Mouse (Mus musculus): ENCODE results near the gene Gm21976.

The Gm21976 gene

DNA sequence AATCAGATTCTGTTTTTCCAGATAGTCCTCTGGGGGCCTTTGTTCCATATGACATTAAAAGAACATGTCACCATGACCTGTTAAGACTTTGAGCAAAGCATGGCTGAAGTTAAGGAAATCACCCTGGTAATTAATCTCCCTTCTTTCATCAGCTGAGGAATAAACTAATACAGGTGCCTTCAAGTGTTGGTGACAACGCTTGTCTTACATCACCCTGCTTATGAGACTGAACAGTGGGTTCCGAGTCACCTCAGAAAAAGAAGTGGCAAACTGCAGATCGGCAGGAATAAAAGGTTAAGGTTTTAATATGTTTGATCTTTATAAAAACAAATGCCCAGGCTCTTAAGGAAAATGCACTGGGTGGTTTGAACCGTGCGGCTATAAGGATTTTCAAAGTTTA is at the start of gene Gm21976:
Gm21976 (plus strand) TSS at position 202 of the 400 bp plus-strand sequence.
- DNase-seq (ENCODE audit: low read depth, low spot score) = no peak

GRCm38 (mm10) chr13:98230511-98230910 is 49.2 kb upstream of the Gm21976 start:
- no peak for DNase-seq (ENCODE audit: low read depth, low spot score)

GRCm38 (mm10) chr13:98235451-98235850 is 44.2 kb upstream of the Gm21976 start:
- no peak for DNase-seq (ENCODE audit: low read depth, low spot score)

DNA sequence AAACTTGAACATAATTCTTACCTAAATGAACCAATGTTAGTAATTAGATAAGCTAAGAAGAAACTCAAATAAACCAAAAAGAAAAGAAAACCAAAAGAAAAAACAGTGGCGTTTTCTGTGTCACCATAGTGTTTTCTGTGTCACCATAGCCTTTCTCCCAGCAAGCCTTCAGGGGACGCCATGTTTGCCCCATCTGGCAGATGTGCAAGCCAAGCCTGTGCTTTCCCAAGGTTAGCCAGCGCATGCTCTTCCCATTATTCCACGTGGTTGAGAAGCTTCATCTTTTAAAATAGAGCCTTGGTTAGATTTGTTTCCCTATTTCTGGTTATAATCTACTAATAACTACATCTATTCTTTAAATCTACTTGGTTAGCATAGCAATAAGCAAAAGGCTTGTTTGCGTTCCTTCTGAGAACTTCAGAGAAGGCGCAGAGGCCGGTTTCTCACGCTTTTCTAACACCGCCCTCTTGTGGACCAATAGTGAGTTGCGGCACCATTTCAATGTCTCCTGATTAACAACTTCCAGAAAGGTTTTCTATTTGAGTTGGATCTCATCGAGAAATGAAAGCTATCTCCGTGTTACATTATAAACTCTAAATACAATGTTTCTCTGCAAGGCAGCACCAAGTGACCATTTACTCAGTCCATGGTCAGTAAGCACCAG is 39.6 kb upstream of the Gm21976 start:
- DNase-seq (ENCODE audit: low read depth, low spot score) = peak; percentile 61

DNA sequence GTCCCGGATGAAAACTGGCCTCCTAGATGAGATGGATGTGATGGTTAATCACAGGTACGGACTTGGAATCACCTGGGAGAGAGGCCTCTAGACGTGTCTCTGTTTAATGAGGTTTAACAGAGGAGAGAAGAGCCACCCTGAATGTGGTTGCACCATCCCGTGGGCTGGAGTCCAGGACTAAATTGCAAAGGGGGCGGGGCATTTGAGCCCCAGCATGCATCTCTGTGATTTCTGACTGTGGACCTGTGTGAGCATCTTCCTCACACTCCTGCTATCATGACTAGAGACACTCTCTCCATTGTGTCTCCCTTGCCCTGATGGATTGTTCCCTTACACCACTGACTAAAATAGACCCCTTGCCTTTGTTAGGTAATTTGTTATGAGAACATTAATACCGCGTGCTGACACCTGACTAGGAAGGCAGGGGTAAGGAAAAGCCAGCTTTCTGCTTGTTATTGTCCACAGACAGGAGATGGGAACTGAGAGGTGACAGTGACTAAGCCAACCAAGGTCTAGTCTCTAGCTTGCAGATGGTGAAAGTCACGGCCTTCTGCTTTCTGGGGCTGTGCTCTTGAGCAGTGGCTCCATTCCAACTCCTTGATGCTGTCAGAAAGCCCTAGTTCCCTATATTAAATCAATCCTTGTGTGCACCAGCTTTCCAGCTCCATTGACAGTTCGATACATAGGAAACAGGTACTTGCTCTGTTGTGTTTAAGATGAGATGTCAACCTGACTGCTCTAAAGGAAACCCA is 38.0 kb upstream of the Gm21976 start:
- no peak for DNase-seq (ENCODE audit: low read depth, low spot score)

- DNase-seq (ENCODE audit: low read depth, low spot score) = no peak
These were observed 34.9 kb upstream of the Gm21976 start for GRCm38 (mm10) chr13:98244571-98245350.

DNA sequence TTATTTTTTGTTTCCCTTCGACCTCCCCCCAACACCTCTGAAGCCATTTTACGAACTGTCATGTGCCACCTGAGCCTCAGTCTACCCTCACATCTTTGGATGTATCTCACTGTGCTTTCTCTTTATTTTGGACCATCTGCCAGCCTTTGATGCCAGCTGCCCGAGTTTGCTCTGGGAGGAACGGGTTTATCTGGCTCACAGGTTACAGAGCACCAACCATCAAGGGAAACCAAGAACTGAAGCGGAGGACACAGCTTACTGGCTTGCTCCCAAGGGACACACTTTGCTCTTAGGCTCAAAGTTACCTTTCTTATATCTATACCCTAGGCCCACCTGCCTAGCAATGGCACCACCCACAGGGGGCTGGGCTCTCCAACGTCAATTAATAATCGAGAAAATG is 34.3 kb upstream of the Gm21976 start:
- DNase-seq (ENCODE audit: low read depth, low spot score) = no peak

- no peak for DNase-seq (ENCODE audit: low read depth, low spot score)
These were observed 30.1 kb upstream of the Gm21976 start for GRCm38 (mm10) chr13:98249594-98249993.

DNA sequence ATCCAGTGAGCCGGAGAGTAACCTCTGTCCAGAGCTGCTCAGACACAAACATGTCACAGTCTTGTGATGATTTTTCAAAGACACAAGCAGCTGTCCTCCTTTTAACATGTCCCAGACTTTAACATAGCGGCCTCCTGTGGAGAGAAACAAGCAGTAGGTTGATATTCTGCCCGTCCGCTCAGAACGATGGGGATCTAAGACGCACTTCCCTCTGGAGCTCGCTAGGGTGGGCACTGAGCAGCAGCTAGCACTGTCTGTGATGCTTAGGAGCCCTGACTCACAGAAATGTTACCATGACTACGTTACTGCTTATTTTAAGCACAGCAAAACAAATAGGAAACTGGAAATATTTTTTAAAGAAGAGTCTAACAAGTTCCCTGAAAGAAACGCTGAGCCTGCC is 24.8 kb upstream of the Gm21976 start:
- DNase-seq (ENCODE audit: low read depth, low spot score) = no peak

- peak; percentile 98 for DNase-seq (ENCODE audit: low read depth, low spot score)
These were observed 16.8 kb upstream of the Gm21976 start, which contains the start of the genes Utp15 and Ankra2 for GRCm38 (mm10) chr13:98262636-98263457. Gene Utp15 (minus strand): TSS chr13:98263041. Gene Ankra2 (plus strand): TSS chr13:98263074.

- no peak for DNase-seq (ENCODE audit: low read depth, low spot score)
These were observed 16.2 kb upstream of the Gm21976 start for GRCm38 (mm10) chr13:98263458-98263987.

- DNase-seq (ENCODE audit: low read depth, low spot score) = peak; percentile 7
These were observed 15.6 kb upstream of the Gm21976 start for GRCm38 (mm10) chr13:98264111-98264510.

DNA sequence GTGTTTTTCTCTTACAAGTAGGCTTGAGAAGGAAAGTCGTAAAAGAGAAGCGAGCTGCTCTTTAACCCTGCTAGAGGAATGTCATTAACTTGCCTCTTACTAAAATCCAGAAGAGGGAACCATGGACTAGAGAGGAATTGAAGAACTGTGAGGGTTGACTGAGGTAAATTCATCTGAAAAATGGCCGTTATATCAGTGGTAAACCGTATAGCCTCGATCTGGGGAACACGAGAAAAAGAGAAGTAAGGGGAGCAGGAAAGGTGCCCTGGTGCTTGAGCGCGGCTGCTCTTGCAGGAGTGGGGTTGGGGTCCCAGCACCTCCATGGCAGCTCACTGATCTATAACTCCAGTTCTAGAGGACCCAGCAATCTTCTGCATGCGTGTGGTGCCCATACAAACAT is 5.7 kb upstream of the Gm21976 start:
- no peak for DNase-seq (ENCODE audit: low read depth, low spot score)

GRCm38 (mm10) chr13:98275646-98276045 is 4.0 kb upstream of the Gm21976 start:
- DNase-seq (ENCODE audit: low read depth, low spot score) = no peak

- DNase-seq (ENCODE audit: low read depth, low spot score) = no peak
These were observed 3.4 kb upstream of the Gm21976 start for GRCm38 (mm10) chr13:98276253-98276652.

DNA sequence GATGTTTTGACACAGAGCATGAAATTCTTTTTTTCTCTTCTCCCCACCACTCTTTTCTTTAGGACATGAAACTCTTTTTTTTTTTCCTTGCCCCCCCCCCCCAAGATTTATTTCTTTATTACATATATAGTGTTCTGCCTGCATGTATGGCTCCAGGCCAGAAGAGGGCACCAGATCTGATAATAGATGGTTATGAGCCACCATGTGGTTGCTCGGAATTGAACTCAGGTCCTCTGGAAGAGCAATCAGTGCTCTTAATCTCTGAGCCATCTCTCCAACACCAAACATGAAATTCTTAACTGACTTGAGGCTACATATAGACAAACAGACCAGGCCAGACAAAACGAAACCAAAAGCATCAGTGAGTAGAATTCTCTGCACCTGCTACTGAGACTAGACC is 2.2 kb upstream of the Gm21976 start:
- peak; percentile 44 for DNase-seq (ENCODE audit: low read depth, low spot score)

DNA sequence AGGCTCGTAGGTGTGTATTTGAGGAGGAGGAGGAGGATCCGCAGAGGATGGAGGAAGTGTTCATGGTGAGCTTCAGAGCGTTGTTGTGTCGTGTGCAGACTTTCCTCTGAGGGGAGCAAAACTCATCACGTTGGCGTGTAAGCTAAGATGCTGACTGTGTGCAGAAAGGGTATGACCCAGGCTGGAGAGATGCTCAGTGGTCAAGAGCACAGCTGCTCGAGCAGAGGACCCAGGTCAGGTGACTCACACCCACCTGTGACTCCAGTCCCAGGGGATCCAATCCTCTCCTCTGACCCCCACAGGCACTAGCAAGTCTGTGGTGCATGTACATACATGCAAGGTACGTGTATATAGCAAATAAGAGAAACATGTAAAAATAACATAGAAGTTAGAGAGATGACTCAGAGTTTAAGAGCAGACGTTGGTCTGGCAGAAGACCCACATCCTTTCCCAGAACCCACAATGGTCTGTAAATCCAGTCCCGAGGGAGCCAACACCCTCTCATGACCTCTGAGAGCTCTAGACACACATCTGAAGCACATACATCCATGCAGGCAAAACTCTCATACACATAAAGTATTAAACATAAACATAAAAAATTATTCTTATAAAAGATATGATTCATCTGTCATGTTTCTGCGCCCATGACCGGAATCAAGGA is 1.4 kb downstream of the Gm21976 start:
- no peak for DNase-seq (ENCODE audit: low read depth, low spot score)

DNA sequence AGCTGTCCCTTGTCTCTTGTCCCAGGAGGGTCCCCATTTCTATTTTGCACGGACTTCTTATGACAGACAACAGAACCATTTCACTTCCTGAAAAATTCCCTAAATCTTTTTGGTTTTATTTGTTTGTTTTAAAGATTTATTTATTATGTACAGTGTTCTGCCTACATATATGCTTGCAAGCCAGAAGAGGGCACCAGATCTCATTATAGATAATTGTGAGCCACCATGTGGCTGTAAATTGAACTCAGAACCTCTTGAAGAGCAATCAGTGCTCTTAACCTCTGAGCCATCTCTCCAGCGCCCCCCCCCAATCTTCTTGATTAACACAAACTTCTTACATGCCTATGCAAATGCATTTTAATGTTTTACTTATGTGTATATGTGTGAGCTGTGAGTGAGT is 11.0 kb downstream of the Gm21976 start:
- peak; percentile 31 for DNase-seq (ENCODE audit: low read depth, low spot score)

DNA sequence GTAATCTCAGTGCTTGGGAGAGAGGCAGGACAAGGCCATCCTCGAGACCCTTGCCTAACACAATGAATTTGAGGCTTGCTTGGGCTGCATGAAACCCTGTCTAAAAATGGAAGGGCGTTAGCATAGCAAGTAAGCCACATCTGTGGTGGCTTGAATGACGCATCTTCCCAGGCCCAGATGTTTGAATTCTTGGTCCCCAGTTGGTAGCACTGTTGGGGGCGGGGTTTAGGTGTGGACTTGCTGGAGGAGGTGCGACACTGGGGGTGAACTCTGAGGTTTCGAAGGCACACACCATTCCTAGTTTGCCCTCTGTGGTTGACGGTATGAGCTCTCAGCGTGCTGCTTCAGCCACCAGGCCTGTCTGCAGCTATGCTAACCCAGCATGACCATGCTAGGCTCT is 12.0 kb downstream of the Gm21976 start:
- no peak for DNase-seq (ENCODE audit: low read depth, low spot score)

DNA sequence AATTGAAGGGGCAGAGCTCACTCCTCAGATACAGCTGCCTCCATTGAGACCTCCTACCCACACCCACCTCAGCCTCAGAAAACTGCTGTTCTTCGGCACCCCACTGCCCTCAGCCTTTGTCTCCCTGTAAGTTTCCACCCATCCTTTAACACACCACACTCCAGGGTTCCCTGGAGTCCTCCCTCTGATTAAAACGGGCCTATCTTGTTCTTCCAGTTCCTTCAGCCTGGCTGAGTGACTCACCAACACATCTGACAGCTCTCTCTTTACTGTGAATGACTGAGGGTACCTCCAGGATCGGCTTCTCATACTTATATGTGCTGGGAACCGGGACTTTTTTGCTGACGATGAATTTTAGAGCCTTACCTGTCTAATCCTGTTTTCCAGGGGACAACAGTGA is 16.4 kb downstream of the Gm21976 start:
- no peak for DNase-seq (ENCODE audit: low read depth, low spot score)

Measured in A20 (cell line).